Mouse (Mus musculus) cerebellum, postnatal 4 days (tissue): ENCODE data around the gene Nfe2l1.
"Not testable (repeated sequence)": the region's sequence is repeated elsewhere in the genome, so short reads cannot be mapped to it uniquely, and the experiment has no call there.

Source experiments
- DNase-seq, 2 experiments: peaks; one replicate each; pipeline ENCODE4 v3.0.0; 2022; ENCODE audit warnings: low spot score in 2 of 2, mixed read lengths in 1 of 2

The Nfe2l1 gene

DNA sequence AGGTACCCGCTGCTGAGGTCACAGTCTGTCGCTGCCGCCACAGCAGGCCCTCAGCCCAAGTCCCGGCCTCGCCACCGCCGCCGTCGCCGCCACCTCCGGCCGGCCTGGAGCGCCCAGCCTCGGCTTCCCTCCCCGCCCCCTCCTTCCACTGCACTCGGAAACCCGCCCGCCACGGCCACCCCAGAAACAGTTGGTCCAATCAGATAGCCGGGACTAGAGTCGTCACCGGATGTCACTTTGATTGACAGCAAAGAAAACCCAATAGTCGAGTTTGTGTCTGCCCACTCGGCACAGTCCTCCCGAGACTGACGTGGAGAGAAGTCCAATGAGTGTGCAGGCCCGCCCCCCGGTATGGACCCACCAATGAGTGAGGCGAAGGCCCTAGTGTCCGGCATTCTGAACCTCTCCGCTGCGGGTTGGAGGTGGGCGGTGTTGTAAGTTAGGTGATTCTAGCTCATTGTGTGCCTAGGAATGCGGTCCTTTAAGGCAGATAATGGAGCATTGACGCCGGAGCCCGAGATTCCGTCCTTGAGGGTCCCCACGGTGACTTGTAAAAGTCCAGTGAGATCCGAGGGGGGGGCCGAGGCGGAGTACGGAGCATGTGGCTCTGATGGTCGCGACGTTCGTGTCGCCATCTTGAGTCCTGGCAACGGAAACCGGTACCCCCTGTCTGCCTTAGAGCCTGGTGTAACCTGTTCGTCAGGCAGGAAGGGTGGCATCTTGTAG, at the start of gene Nfe2l1:
TSS of gene Nfe2l1 (minus strand) at position 156 of the 726 bp plus-strand sequence.
- DNase-seq, result peak; percentile 85 to 96

DNA sequence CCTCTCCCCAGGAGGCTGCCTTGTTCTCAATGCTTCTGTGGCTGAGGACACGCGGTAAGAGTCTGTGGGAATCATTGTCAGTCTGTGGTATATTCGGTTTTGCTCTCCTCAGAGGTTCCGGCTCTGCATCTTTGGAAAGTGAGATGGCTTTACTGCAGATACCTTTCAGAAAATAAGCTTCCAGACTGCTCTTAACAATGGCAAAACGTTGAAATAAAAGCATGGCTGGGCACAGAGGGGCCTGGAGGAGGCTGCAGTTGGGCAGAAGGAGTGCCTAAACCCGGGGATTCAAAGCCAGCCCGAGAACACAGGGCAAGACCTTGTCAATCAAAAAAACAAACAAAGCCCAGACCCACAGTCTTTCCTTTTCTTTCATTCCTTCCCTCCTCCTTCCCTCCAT, 49.6 kb upstream of the Nfe2l1 start:
- no peak for DNase-seq

DNA sequence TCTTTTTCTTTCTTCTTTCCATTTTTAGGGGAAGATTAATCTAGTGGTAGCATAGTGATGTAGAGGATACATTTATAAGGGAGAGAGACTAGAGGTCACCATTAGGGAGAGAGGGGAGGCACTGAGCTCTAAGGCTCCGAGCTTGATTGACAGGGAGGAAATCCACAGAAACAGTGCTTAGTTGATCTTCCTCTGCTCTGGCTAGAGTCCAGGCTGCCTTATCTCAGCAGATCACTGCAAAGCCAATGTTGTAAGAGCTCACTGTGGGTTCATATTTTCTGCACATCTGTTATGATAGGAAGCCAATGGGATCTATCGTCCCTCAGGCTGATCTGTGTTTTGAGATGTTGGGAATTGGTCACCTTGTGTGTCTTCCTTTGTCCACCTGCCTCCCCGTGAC, 48.9 kb upstream of the Nfe2l1 start:
- no peak for DNase-seq

DNA sequence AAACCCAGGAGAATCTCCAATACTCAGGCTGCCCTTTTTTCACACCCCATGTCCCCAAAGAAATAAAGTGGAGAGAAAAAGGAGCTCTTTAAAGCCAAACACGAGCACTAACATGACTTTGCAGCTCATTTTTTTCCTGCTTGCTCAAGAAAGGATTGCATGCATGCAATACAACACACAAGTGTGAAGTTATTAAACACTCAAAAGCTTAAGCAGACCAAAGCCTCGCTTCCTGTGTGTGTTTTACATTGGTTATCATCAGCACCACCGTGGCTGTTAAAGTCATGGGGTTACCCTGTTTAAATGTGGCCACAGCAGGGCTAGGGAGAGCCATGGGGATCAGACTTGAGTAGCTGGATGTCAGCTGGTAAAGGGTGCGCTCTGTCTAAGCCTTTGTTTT, 47.3 kb upstream of the Nfe2l1 start:
- DNase-seq, result no peak

DNA sequence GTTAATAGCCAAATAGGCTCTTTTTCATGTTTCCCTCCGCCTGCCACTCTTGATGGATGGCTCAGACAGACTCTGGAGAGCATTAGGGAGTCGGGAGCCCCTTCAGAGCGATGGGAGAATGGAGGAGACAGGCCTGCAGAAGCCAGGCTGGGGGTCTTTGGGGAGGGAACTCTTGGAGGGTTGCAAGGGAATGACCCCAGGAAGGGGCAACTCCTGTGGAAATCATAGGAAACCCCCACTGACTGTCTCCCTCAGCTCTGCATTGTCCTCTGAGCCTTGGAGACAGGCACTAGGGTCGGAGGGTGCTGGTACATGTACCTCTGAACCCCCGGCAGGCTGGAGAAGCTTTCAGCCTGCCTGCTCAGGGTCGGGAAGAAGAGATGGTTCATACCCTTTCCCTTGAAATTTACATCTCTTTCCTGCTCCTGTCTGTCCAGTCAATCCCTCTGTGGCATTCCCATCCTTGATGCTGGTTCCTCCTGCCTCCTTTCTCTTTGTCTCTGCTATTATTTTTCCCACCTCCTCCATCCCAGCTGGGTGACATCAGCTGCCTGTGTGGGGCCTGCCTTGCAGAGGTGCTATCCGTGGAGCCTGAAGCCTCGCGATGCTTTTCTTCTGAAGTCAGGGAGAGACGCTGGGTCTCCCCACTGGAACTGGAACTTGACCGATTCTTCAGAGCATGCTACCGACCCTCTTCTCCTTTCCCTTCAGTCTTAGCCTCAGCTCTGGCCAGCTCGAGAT, 46.7 kb upstream of the Nfe2l1 start:
- DNase-seq, result no peak

DNA sequence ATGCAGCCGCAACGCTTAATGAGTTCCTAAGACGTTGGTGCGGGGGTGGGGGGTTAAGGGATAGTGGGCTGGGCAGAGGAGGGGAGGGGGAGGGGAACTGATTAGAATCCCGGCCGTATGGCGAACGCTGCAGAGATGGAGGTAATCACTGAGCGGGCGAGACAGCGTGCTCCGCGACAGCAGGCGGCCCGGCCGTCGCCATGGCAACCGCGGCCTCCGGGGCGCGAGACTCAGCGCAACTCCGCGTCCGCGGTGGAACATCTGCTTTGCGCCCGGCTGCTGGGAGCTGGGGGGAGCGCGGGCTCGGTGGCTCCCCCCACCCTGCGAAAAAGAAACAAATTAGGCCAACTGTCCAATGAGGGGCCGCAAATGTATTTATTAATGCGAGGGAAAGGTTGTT, 46.0 kb upstream of the Nfe2l1 start:
- peak; percentile 79 to 89 for DNase-seq

DNA sequence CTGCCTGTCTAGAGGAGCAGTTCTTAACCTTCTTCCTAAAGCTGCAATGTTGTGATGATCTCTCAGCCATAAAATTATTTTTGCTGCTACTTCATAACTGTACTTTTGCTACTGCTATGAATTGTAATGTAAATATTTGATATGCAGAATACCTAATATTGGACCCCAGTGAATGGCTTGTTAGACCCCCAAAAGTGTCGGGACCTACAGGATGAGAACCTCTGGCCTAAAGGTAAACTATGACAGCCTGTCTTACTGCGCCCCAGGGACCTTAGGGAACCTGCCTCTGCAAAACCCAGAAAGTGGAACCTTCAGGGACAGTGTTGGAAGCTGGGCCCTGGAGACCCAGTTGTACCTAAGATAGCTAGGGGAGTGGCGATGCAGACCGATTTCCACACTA, 45.5 kb upstream of the Nfe2l1 start:
- no peak for DNase-seq

DNA sequence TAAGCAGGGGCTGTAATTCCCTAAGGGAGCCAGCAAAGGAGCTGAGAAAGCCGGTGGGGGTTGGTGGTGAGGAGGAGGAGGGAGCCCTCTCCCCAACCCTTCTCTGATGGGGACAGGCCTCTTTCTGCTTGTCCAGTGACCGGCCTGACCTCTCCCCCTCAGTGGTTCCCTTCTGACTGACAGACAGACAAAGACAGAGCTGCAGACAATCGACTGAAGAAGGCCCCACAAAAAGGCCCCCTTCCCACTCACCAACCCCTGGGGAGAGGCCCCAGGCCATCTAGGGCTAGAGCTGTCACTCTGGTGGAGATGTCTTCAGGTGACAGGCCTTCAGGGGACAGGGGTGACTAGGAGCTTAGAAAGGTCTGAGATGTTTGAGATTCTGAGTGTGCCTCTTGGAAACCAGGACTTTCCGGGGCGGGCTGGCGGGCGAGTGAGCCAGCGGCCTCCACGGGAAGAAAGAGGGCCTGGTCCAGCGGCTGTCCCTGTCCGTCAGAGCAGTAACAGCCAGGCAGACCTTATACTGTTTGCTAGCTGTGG, 43.9 kb upstream of the Nfe2l1 start:
- no peak for DNase-seq

DNA sequence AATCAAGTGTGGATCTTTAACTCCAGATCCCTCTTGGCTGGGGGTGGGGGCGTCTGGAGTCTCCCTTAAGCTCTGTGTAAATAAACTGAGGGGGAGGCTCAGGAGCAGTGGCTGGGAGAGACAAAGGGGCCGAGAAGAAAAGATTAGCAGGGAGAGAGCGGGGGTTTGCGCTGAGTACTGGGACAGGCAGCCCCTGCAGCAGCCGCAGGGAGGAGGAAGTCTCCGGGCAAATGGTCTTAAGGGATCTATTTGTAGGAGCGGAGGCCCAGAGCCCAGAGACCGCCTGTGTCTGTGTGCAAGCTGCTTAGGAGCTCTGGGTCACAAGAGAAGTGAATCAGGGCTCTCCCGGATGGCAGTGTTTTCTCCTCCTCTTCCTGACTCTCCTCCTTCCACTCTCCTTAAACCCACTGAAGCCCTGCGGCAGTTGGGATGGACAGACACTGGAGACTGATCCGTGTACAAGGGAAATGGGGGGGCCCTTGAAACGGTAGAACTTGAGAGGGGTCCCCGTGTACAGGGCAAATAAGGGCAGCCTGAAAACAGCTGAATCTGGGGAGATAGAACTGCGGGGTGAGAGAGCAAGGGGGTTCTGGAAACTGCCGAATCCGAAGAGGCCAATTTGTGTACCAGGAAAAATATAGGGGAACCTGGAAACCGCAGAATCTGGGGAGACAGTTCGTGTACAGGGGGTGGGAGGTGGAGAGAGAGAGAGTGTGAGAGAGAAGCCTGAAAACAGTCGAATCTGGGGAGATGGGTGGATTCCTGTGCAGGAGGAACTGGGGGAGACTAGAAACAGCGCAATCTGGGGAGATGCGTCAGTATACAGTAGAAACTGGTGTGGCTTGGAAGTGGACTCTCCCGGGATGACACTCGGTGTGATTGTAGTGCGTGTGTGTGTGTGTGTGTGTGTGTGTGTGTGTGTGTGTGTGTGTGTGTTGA, 42.9 kb upstream of the Nfe2l1 start:
- DNase-seq, result no peak

DNA sequence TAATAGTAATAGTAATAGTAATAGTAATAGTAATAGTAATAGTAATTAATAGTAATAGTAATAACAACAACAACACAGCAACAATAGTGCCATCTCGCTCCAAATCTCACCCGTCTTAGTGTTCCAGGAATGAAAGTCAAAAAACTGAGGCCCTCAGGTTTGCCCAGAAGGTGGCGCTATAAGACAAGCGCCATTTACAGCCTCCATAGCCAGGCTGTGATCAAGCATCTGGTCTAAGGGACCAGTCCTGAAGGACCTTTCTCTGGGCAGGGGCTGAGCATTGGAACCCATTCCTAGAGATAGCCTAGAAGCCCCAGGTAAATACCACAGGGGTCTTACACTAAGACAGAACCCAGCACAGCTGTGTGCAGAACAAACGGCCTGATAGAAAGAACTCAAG, 37.4 kb upstream of the Nfe2l1 start:
- peak; percentile 63 to 78 for DNase-seq

DNA sequence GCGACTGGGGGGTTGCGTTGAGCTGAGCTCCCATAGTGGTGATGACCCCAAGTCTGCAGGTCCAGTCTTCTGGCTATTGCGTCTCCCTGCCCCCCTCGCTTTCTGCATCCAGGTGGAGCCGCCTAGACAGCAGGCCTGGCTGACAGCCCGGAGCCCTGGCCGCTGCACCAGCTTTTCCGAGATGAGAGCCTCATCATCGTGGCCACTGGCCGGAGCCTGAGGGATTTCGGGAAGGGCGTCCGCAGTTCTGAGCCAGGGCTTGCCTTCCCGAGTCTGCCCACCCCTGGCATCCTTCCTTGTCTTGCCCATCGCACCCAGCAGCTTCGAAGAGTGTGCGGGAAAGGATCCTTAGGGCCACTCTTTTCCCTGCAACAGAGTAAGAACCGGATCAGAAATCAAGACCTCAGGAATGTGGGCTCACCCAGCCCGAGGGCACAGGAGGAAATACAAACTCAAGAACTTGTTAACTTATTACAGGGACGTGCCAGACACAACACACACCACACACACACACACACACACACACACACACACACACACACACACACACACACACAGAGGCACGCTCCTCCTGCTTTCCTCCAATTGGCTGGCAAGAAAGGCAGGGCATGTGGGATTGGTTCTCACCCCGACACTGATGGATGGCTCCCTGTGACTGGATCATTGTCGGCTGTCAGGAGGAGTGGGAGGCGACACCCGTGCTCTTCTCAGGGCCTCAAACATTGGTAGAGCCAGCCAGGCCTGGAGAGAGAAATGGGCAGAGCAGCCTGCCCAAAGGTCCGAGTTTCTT, 33.6 kb upstream of the Nfe2l1 start:
- peak in 1 of 2 experiments; percentile 50 for DNase-seq

DNA sequence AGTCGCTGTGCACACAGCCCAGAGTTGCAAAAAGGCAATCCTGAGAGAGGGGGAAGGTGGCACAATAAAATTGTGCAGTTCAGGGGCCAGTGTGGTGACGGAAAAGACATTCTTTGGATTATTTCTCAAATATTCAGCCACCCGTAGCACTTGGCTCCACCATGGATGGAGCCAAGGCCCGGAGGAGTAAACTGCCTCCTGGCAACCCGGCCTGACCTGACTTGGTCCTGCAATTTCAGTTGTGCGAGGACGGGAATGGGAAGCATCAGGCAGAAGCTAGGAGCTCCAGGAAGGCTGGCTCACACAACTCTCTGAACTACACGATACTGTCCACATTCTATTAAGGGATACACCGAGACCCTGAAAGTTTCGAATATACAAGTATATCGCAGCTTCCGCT, 32.8 kb upstream of the Nfe2l1 start:
- no peak for DNase-seq

DNA sequence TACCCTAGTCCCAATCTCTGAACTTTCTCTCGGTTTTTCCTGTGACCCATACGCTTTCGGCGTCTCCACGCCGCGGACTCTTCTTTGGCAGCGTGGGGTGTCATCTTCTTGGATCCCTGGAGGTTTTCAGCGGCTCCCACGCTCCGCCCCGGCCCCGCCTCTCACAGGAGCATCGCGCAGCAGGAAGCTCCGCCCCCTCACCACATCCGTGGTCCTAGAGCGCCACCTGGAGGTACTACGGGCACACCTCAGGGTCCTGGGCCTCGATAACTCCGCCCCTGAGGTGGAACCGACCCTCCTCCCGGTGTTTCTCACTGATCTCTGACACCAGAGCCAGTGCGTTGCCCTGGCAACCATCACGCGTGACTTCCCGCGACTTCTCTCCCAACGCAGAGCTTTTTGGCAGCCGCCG, 32.1 kb upstream of the Nfe2l1 start:
- peak; percentile 96 to 98 for DNase-seq

DNA sequence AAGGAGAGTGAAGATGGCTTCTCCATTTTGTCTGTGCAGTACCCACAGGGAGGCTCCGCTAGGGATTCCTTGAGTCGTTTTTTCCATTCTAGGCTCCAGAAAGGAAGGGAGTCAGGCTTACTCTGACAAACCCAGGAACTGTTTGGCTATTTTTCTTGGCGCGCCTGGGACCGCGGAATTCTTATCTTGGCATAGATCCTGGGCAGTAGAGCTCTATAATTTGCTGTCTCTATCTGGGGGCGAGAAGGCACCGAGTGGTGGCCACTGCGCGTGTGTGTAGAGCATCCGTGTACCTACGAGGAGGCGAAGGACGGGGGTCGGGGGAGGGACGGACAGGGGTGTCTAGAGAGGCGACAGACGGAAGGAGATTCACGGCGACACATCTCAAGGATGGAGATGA, 31.7 kb upstream of the Nfe2l1 start:
- no peak for DNase-seq

DNA sequence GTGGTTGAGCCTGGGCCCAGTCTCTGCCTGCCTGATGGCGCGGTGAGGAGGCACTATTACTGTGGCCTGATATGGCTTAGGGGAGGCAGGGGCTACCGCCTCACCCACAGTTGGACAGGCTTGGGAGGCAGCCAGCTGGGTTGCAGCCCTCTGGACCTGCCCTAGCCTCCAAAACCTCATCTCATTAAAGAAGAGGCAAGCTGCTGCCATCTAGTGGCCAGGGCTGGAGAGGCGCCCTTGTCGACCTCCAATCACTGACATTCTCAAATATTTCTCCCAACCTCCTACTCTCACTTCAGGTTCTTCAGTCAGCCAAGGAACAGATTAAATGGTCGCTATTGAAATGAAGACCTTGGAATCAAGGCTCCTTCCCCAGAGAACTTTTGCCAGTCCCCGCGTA, 30.8 kb upstream of the Nfe2l1 start:
- peak; percentile 76 to 91 for DNase-seq

DNA sequence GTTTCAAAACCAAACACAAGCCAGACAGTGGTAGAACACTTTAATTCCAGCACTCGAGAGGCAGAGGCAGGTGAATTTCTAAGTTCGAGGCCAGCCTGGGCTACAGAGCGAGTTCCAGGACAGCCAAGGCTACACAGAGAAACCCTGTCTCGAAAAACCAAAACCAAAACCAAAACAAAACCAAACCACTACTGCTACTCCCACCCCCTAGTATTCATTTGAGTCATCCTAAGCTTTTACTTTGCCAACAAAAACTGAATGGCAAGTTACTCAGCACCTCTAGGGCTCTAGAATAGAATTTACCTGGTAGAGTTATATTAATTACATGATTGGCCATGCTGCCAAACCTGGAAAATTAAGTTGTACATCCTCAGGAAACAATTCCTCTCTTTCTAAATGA, 29.9 kb upstream of the Nfe2l1 start:
- DNase-seq, result no peak

DNA sequence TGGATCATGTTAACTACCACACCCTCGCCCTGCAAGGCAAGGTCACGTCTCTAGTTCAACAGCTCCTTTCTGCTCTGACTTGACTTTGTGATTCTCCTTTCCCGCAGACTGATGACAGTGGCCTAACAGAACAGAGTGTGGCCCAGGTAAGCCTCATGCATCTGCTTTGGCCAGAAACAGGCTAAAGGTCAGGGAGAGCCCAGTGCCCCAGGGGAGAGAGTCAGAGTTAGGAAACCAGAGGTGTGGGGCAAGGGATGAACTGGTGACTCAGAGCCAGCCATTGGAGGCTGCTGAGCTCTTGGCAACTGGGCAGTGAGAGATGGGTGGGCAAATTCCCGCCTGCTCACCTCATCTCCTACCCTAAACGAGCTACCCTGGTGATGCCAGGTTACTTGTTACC, 27.7 kb upstream of the Nfe2l1 start:
- DNase-seq, result no peak

DNA sequence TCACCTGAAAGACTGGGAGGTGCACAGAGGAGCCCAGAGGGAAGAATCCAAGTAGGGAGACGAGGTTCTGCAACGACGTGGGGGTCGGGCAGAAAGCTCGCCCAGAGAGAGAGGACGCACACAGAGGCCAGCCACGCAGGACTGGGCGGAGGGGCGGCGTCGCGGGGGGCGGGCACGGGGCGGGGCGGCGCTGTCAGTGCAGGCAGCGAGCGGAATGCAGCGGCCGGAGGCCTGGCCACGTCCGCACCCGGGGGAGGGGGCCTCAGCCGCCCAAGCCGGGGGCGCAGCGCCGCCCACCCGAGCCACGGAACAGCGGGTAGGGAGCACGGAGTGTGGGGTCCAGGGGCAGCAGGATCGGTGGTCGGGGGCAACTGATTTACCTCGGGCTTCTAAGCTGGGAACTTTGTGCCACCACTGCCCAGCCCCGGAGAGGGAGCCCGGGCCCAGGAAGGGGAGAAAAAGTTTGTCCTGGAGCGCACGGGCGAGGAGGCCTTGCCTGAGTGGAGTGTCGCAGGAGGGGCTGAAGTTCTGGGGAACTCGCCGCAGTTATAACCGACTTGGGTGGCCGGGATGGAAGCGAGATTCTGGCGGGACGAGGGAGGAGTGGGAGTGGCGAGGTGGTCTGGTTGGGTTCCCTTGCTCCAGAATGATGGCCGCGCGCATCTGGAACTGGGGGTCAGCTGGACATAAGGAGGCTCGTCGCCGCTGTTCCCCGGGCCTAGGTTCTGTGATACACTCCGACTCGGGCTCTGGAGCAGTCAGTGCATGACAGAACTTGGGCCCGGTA, 20.1 kb upstream of the Nfe2l1 start, which contains the start of gene Copz2:
TSS of gene Copz2 (plus strand) at position 190 of the 787 bp plus-strand sequence.
- no peak for DNase-seq

DNA sequence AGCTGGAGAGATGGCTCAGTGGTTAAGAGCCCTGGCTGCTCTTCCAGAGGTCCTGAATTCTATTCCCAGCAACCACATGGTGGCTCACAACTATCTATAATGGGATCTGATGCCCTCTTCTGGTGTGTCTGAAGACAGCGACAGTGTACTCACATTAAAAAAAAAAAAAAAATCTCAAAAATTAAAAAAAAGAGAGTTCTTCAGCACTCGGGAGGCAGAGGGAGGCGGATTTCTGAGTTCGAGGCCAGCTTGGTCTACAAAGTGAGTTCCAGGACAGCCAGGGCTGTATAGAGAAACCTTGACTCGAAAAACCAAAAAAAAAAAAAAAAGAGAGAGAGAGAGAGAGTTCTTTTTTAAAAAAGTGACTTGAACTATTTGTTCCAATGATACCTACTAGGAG, 19.4 kb upstream of the Nfe2l1 start:
- not testable (repeated sequence) for DNase-seq

DNA sequence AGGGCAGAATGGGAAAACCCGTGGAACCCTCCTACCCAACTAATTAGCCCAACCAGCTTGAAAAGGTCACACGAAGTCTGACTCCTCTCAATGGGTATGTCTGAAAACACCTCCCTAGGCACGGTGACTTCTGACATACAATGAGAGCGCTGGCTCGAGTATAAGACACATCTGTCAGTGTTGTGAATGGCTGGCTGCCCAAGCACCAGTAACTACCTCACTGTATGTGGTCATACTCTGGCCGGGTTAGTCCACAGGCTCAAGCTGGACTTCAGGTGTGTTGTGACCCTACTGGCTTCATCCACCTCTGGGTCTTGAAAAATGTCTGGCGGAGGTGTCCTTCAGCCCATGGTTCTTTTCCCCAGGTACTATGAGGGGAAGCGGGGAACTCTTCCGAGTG, 18.9 kb upstream of the Nfe2l1 start:
- DNase-seq, result no peak
